In the genomic region with DNA sequence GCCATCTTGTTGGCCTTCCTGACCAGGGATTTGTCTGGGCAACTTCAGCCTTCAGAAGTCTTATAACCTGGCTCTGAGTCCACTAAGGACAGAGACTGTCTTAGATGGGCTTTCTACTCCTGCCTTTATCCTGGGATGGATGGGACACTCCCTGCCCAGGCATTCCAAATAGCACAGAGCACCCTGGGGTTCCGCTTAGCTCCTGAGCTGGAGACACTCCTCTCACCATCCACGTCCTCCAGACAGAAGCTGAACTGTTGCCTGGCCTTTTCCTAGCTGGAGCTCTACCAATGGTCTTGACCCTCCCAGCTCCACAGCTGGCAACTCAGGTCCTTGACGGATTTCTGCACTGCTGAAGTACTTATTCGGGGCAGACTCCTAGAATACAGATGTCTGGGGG, we compare ENCODE assay signal across 22 mouse cellular contexts. TPM values are rescaled to one million over a fixed set of nuclear protein-coding genes. Genes with fewer than 3 reads are reported as not detected.
DNase-seq lines count a peak whose midpoint lies in the region; ATAC-seq and TF ChIP-seq lines count a peak whose summit lies in the region.
"Had no signal": no experiment of that assay in that cellular context is flagged by ENCODE, and none has a peak within 500 bp of the region (broad histone marks: within the 10 kb centered on the region; RNA-seq: fewer than 3 reads in every experiment).

No protein-coding gene starts in this region.

- intact Hi-C loops in gastrocnemius, adult 2 months (cut with DNase I) = no loop called here

- 70% methylated on average over 4 of the region's 4 CpGs for WGBS in kidney, adult 2 months
- WGBS in kidney, embryonic 14.5 days = 70% methylated on average over 4 of the region's 4 CpGs

- H3K4me3 ChIP-seq in gastrocnemius, adult 2 months = no peak overlapping the region
- no peak overlapping the region for H3K4me3 ChIP-seq in kidney, adult 2 months (ENCODE audit: insufficient read depth, low read depth, low read length)
- no peak overlapping the region for H3K4me3 ChIP-seq in kidney, embryonic 14.5 days (ENCODE audit: low read length)
- no peak overlapping the region for H3K4me3 ChIP-seq in ES-E14 (ENCODE audit: insufficient read depth in 1 of 2, low read depth in 1 of 2, low read length in 2 of 2, poor library complexity in 1 of 2, severe bottlenecking in 1 of 2)
- H3K4me3 ChIP-seq: embryonic facial prominence, embryonic 10.5 days; forebrain, embryonic 15.5 days; heart, embryonic 12.5 days; hindbrain, embryonic 12.5 days had no signal

- no peaks in the 10 kb centered on the region for H3K36me3 ChIP-seq in kidney, adult 2 months (ENCODE audit: control insufficient read depth, insufficient read depth, low read length)
- no peaks in the 10 kb centered on the region; the same call in 1 of the 2 replicates for H3K36me3 ChIP-seq in kidney, embryonic 14.5 days (ENCODE audit: control insufficient read depth, insufficient read depth, low read length)
- H3K36me3 ChIP-seq in ES-E14 (ENCODE audit: control insufficient read depth, insufficient read depth, low read length, poor library complexity, severe bottlenecking) = no peaks in the 10 kb centered on the region
- H3K36me3 ChIP-seq: forebrain, embryonic 15.5 days; heart, embryonic 12.5 days; hindbrain, embryonic 12.5 days had no signal

- in situ Hi-C loops in ES-E14 (cut with MboI; ENCODE audit: low sequenced_read_pairs in 2 of 2, unreplicated experiment in 2 of 2) = no loop called here

- peak overlapping the region; percentile 72 for H3K27ac ChIP-seq in gastrocnemius, adult 2 months
- no peak overlapping the region for H3K27ac ChIP-seq in kidney, adult 2 months (ENCODE audit: insufficient read depth, low read depth, low read length)
- no peak overlapping the region for H3K27ac ChIP-seq in kidney, embryonic 14.5 days (ENCODE audit: low read depth, low read length)
- peak overlapping the region; percentile 75 for H3K27ac ChIP-seq in ES-E14 (ENCODE audit: insufficient read depth, low read depth, low read length, poor library complexity, severe bottlenecking)
- H3K27ac ChIP-seq: embryonic facial prominence, embryonic 10.5 days; forebrain, embryonic 15.5 days; hindbrain, embryonic 12.5 days had no signal

- no peak for DNase-seq in gastrocnemius, adult 2 months
- no peak for DNase-seq in gastrocnemius, postnatal 10 days
- DNase-seq in kidney, adult 2 months = peak; percentile 26
- DNase-seq in ES-E14 (ENCODE audit: low read depth, low spot score) = no peak
- DNase-seq in left cerebral cortex, adult 8-10 months (ENCODE audit: low spot score in 2 of 2) = no peak
- DNase-seq in frontal cortex, postnatal 25 days (ENCODE audit: low spot score in 2 of 2) = no peak
- DNase-seq: adrenal gland, adult 8-10 months; adrenal gland, postnatal 36 days; cerebellum, adult 2 months; cerebellum, postnatal 10 days; gastrocnemius, postnatal 25 days; kidney, adult 11 months had no signal

- no peaks in the 10 kb centered on the region for H3K9me3 ChIP-seq in kidney, embryonic 14.5 days (ENCODE audit: control insufficient read depth, low read length)
- no peaks in the 10 kb centered on the region for H3K9me3 ChIP-seq in ES-E14 (ENCODE audit: control insufficient read depth, insufficient read depth, low read depth, low read length)
- H3K9me3 ChIP-seq: embryonic facial prominence, embryonic 10.5 days; forebrain, embryonic 15.5 days; heart, embryonic 12.5 days; hindbrain, embryonic 12.5 days had no signal

- no peak overlapping the region for H3K9ac ChIP-seq in kidney, embryonic 14.5 days (ENCODE audit: low read depth, low read length)
- H3K9ac ChIP-seq in ES-E14 (ENCODE audit: insufficient read depth, low read depth, low read length, poor library complexity, severe bottlenecking) = peak overlapping the region; percentile 65; the same call in 1 of the 2 replicates
- H3K9ac ChIP-seq: forebrain, embryonic 15.5 days; heart, embryonic 12.5 days; hindbrain, embryonic 12.5 days had no signal

- ATAC-seq in kidney, embryonic 14.5 days (ENCODE audit: low FRiP score, low TSS enrichment) = no peak
- ATAC-seq: forebrain, embryonic 15.5 days; hindbrain, embryonic 16.5 days; inflammation-experienced regulatory T-cells, adult 6 months had no signal

- TF ChIP-seq CTCF in gastrocnemius, adult 2 months (IDR thresholded peaks at IDR 0.05) = no peak
- TF ChIP-seq CTCF in kidney, adult 2 months (conservative IDR thresholded peaks at IDR 0.05; ENCODE audit: insufficient read depth, insufficient read length, low read depth, low read length) = no peak

- H3K4me2 ChIP-seq in kidney, embryonic 14.5 days (replicated peaks; ENCODE audit: low read depth, low read length) = no peak overlapping the region
- H3K4me2 ChIP-seq: forebrain, embryonic 15.5 days; heart, embryonic 12.5 days; hindbrain, embryonic 12.5 days had no signal

- TF ChIP-seq POLR2A in kidney, adult 2 months (IDR thresholded peaks at IDR 0.05; ENCODE audit: low read depth, low read length) = no peak

- H3K4me1 ChIP-seq in kidney, adult 2 months (ENCODE audit: control insufficient read depth, insufficient read depth, low read length) = peaks cover 10% of the 10 kb centered on the region
- 0 out of 2 replicates have a peak, but pooled peaks cover 7% of the 10 kb centered on the region for H3K4me1 ChIP-seq in kidney, embryonic 14.5 days (ENCODE audit: control insufficient read depth, insufficient read depth, low read length)
- peaks cover 4 to 22% of the 10 kb centered on the region in 2 experiments for H3K4me1 ChIP-seq in ES-E14 (ENCODE audit: control insufficient read depth in 2 of 2, insufficient read depth in 2 of 2, low read length in 2 of 2, poor library complexity in 1 of 2)
- H3K4me1 ChIP-seq: forebrain, embryonic 15.5 days; hindbrain, embryonic 12.5 days had no signal

- no peaks in the 10 kb centered on the region for H3K27me3 ChIP-seq in kidney, adult 2 months (replicated peaks; ENCODE audit: control insufficient read depth, insufficient read depth, low read length)
- no peaks in the 10 kb centered on the region for H3K27me3 ChIP-seq in kidney, embryonic 14.5 days (ENCODE audit: control insufficient read depth, insufficient read depth, low read length)
- H3K27me3 ChIP-seq: forebrain, embryonic 15.5 days; heart, embryonic 12.5 days; hindbrain, embryonic 12.5 days had no signal

TF ChIP-seq in ES-E14, 5 proteins besides CTCF, POLR2A, EP300 and RAD21:
- TF ChIP-seq ZNF384 (IDR thresholded peaks at IDR 0.05; ENCODE audit: low read depth, low read length) (no peak), HCFC1 (IDR thresholded peaks at IDR 0.05; ENCODE audit: borderline replicate concordance, insufficient read depth, low read length) (no peak), CHD2 (IDR thresholded peaks at IDR 0.05; ENCODE audit: low read depth, low read length) (no peak)

RNA-seq across cellular contexts. Expression of a gene that starts 26.9 kb away (rescaled TPM):
- total RNA-seq in gastrocnemius, adult 2 months (2021) = 1 to 10 TPM; 4.3 to 5.0 TPM
- total RNA-seq in gastrocnemius, postnatal 10 days (2021) = 1 to 10 TPM; 6.2 to 9.2 TPM
- polyA plus RNA-seq in kidney, adult 2 months (2012; rRNA removed) = 3.2 and 4.3 TPM in 2 replicates
- polyA plus RNA-seq in kidney, embryonic 14.5 days (2014; fragmentation: Nextera tagmentation; extraction: Ambion mirVana) = 21.1 and 31.6 TPM in 2 replicates
- total RNA-seq in ES-E14 (2012; rRNA removed) = 48.5 and 58.3 TPM in 2 replicates
- total RNA-seq in left cerebral cortex, adult 8-10 months (2022) = 1 to 10 TPM; 4.8 to 6.1 (median 5.6) TPM

RNA-seq across cellular contexts. Expression of a gene that starts 29.0 kb away (rescaled TPM):
- 100 to 1,000 TPM; 484 to 501 TPM for total RNA-seq in gastrocnemius, adult 2 months (2021)
- 100 to 1,000 TPM; 466 to 507 TPM for total RNA-seq in gastrocnemius, postnatal 10 days (2021)
- polyA plus RNA-seq in kidney, adult 2 months (2012; rRNA removed) = 99.0 and 107 TPM in 2 replicates
- polyA plus RNA-seq in kidney, embryonic 14.5 days (2014; fragmentation: Nextera tagmentation; extraction: Ambion mirVana) = 35.1 and 54.6 TPM in 2 replicates
- total RNA-seq in ES-E14 (2012; rRNA removed) = 56.7 and 61.4 TPM in 2 replicates
- total RNA-seq in left cerebral cortex, adult 8-10 months (2022) = 100 to 1,000 TPM; 382 to 453 (median 413) TPM

RNA-seq across cellular contexts. Expression of a gene that starts 52.8 kb away (rescaled TPM):
- total RNA-seq in gastrocnemius, adult 2 months (2021) = not detected
- 1 to 10 TPM in 1 of 2 experiments, not detected in 1; 7.8 TPM for total RNA-seq in gastrocnemius, postnatal 10 days (2021)
- polyA plus RNA-seq in kidney, adult 2 months (2012; rRNA removed) = not detected in 2 replicates
- 0.27 TPM in 1 of 2 replicates, not detected in the other for polyA plus RNA-seq in kidney, embryonic 14.5 days (2014; fragmentation: Nextera tagmentation; extraction: Ambion mirVana)
- total RNA-seq in ES-E14 (2012; rRNA removed) = not detected in 2 replicates
- not detected for total RNA-seq in left cerebral cortex, adult 8-10 months (2022)
- total RNA-seq: adrenal gland, adult 8-10 months; gastrocnemius, postnatal 25 days; heart, postnatal 25 days; MEL had no signal
- polyA plus RNA-seq: C2C12; embryonic facial prominence, embryonic 10.5 days had no signal

Comparison
In these comparisons a context has a peak if more than half of its experiments do, and no peak if none do; other contexts are left out.
1. H3K27ac ChIP-seq: peak in gastrocnemius, adult 2 months (single experiment) and ES-E14 (single experiment); none in kidney, adult 2 months (single experiment) and kidney, embryonic 14.5 days (single experiment).